Mouse (Mus musculus): ENCODE data around the gene Zfp451. TPM values are rescaled to one million over a fixed set of nuclear protein-coding genes. Genes with fewer than 3 reads are reported as not detected.

Gene Zfp451
- 32.0 TPM for polyA plus RNA-seq (2017; shearing (Covaris generic))

GRCm38 (mm10) chr1:33813868-33814794, at the start of gene Zfp451:
Gene Zfp451, minus strand, starts transcription at chr1:33814595.

GRCm38 (mm10) chr1:33757491-33758041, 56.8 kb downstream of the Zfp451 start, which contains the start of gene Bag2:
Gene Bag2, minus strand, starts transcription at chr1:33757795.

GRCm38 (mm10) chr1:33719733-33720225, 94.6 kb downstream of the Zfp451 start, which contains the start of gene Rab23:
Gene Rab23, plus strand, starts transcription at chr1:33719887.

Other genes starting within 250 kb of the Zfp451 start
- gene Prim2, start 144.8 kb downstream of the Zfp451 start, polyA plus RNA-seq (2017; shearing (Covaris generic)), result 10.2 TPM
- gene Rab23, start 94.7 kb downstream of the Zfp451 start, polyA plus RNA-seq (2017; shearing (Covaris generic)), result 12.9 TPM
- gene Bag2, start 56.8 kb downstream of the Zfp451 start, polyA plus RNA-seq (2017; shearing (Covaris generic)), result 2.2 TPM
- 0.45 TPM for gene Bend6, start 93.2 kb upstream of the Zfp451 start, polyA plus RNA-seq (2017; shearing (Covaris generic))
- 1.5 TPM for gene Dst, start 93.6 kb upstream of the Zfp451 start, polyA plus RNA-seq (2017; shearing (Covaris generic))

All from naive thymus-derived CD4-positive, alpha-beta T cell, adult 5 months (primary cell).